Mouse (Mus musculus): ENCODE measurements around the gene Tead1.
"Not testable (repeated sequence)": the region's sequence is repeated elsewhere in the genome, so short reads cannot be mapped to it uniquely, and the experiment has no call there.

The Tead1 gene

DNA sequence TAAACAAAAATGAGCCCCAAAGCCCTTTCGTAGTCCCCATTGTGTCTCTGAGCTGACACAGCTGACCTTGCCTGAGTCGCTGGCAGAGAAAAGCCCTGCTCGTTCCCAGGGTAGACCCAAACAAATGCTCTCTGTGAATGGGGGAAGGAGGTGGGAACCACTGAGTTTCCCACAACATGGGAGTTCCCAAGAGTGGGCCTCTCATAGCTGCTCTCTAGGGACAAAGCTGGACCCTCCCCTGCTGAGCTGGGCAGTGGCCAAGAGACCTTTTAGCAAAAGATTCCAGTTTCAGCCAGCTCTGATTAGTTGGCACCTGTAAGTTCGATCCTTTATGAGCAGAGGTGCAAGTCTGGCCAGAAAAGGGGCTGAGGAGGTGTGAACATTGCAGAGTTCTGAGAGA lies 243.7 kb downstream of the Tead1 start:
- no peak for DNase-seq (ENCODE audit: low spot score)

GRCm38 (mm10) chr7:112923712-112924111 lies 244.6 kb downstream of the Tead1 start:
- no peak for DNase-seq (ENCODE audit: low spot score)

- no peak for DNase-seq (ENCODE audit: low spot score)
Measured at GRCm38 (mm10) chr7:112930669-112931068, 251.6 kb downstream of the Tead1 start.

DNA sequence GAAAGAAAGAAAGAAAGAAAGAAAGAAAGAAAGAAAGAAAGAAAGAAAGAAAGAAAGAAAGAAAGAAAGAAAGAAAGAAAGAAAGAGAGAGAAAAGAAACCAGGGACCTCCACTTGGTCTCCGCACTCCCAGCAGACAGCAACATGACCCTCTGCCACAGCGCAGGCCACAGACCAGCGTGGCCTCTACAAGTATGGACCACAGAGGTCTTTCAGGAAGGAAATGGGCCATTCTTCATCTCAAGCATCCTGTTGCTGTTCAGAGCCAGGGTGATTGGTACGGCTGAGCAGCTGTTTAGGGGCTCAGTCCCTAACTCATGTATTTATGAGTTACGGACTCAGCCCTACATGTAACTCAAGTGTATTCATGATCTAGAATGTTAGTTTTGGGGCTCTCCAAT lies 256.8 kb downstream of the Tead1 start:
- DNase-seq (ENCODE audit: low spot score) = not testable (repeated sequence)

GRCm38 (mm10) chr7:112937089-112937488 lies 258.0 kb downstream of the Tead1 start:
- DNase-seq (ENCODE audit: low spot score) = no peak

DNA sequence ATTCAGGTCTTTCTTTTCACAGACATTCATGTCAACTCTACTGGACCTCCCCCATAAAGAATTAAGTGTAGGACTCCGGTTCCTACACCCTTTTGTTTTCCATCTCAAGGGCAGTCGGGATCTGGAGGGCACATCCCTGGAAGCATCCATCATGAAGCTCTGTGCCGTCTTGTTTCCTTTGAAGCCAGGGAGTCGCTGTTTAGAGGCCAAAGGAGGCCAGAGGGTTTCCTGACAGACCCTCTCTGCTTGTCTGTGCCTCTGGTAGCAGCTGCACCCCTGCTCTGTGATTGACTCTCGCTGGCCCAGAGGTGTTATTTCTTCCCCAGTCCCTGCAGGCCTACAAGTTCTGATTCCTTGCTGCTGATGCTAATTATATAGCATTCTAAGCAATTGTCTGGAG lies 259.8 kb downstream of the Tead1 start:
- DNase-seq (ENCODE audit: low spot score) = no peak

DNA sequence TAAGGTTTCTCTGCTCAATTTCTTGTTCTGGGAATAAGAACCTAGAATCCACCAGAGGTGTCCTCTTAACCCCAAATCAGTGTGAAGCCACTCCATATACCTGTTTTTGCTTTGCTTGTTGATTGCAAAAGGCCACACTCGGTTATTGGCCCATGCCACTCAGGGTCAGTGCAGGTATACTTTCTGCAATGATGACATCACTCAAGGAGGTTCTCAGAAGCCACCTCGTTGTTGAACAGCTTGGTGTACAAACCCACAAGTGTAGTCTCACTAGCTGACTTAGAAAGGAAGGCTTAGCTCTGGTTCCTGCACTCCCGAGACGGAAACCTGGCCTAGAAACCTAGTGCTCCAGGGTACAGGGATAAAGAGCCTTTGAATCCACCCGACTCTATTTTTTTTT lies 263.4 kb downstream of the Tead1 start:
- peak; percentile 23 for DNase-seq (ENCODE audit: low spot score)

DNA sequence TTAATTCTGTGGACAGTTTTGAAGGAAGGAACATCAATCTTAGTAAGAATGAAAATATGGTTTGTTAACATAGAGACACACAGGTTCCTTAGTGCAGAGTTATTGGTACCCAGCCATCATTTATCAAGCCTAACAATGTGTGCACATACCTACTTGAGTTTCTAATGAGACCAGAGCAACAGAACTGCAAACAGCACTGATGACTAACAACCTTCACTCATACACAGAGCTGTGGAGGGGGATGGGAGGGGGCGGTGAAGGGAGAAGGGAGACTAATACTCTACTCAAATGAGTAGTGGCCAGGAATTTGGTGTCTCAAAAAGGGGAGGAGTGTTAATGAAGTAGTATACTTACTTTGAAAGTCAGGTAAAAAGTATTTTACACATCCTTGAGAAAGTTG lies 263.9 kb downstream of the Tead1 start:
- no peak for DNase-seq (ENCODE audit: low spot score)

GRCm38 (mm10) chr7:112946706-112947105 lies 267.6 kb downstream of the Tead1 start:
- DNase-seq (ENCODE audit: low spot score) = no peak

DNA sequence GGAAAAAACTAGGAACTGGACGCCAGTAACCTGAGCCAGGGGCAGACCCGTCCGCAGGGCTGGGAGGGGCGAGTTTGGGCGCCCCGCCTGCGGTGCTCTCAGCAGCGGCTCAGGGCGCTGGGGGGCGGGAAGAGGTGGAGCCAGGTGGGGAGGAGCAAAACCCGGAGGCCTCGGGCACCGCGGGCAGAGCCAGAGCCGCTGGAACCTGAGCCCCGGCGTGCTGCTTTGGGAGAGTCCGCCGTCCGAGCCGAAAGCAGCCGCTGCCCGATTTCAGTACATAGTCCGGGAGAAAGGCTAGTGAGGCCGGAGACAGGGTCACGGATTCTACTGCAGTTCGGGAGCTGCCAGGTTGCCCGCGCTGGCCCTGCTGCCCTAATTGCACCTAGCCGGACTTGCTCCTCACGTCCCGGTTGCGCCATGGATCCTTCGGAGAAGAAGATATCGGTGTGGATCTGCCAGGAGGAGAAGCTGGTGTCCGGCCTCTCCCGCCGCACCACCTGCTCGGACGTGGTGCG lies 274.7 kb downstream of the Tead1 start, which contains the start of gene Rassf10:
Rassf10 (plus strand) TSS at position 186 of the 515 bp plus-strand sequence.
- DNase-seq (ENCODE audit: low spot score) = peak; percentile 88

- no peak for DNase-seq (ENCODE audit: low spot score)
Measured at GRCm38 (mm10) chr7:112954351-112955102, 275.4 kb downstream of the Tead1 start.

GRCm38 (mm10) chr7:112955103-112955827 lies 276.1 kb downstream of the Tead1 start:
- DNase-seq (ENCODE audit: low spot score) = peak; percentile 12

GRCm38 (mm10) chr7:112955955-112956354 lies 276.8 kb downstream of the Tead1 start:
- no peak for DNase-seq (ENCODE audit: low spot score)

Measured in lung, postnatal 25 days (tissue).